Mouse (Mus musculus) urinary bladder, postnatal 14 days (tissue): Measurements from ENCODE around the gene Pigk.

Source experiments
- DNase-seq: peaks from one replicate; pipeline ENCODE4 v3.0.0; 2021; ENCODE audit warnings: low spot score

The Pigk gene

GRCm38 (mm10) chr3:152898906-152899305, 185.0 kb downstream of the Pigk start:
- no peak for DNase-seq

- DNase-seq: no peak
Observed at GRCm38 (mm10) chr3:152905026-152905425, 191.1 kb downstream of the Pigk start.

- DNase-seq: no peak
Observed at GRCm38 (mm10) chr3:152905800-152906199, 191.9 kb downstream of the Pigk start.

- DNase-seq: no peak
Observed at GRCm38 (mm10) chr3:152907087-152907486, 193.2 kb downstream of the Pigk start.

- DNase-seq: no peak
Observed at GRCm38 (mm10) chr3:152907683-152908082, 193.8 kb downstream of the Pigk start.

GRCm38 (mm10) chr3:152911578-152911977, 197.7 kb downstream of the Pigk start:
- no peak for DNase-seq

- no peak for DNase-seq
Observed at GRCm38 (mm10) chr3:152912216-152913101, 198.6 kb downstream of the Pigk start.

- no peak for DNase-seq
Observed at GRCm38 (mm10) chr3:152913150-152913549, 199.2 kb downstream of the Pigk start.

- no peak for DNase-seq
Observed at GRCm38 (mm10) chr3:152913625-152914024, 199.7 kb downstream of the Pigk start.

- no peak for DNase-seq
Observed at GRCm38 (mm10) chr3:152914376-152914775, 200.5 kb downstream of the Pigk start.

- no peak for DNase-seq
Observed at GRCm38 (mm10) chr3:152917579-152917978, 203.7 kb downstream of the Pigk start.

- no peak for DNase-seq
Observed at GRCm38 (mm10) chr3:152919101-152919500, 205.2 kb downstream of the Pigk start.

- no peak for DNase-seq
Observed at GRCm38 (mm10) chr3:152920365-152920764, 206.5 kb downstream of the Pigk start.

- DNase-seq: no peak
Observed at GRCm38 (mm10) chr3:152923530-152923929, 209.6 kb downstream of the Pigk start.

- no peak for DNase-seq
Observed at GRCm38 (mm10) chr3:152925364-152925763, 211.5 kb downstream of the Pigk start.

GRCm38 (mm10) chr3:152926166-152926565, 212.3 kb downstream of the Pigk start:
- DNase-seq: no peak

- no peak for DNase-seq
Observed at GRCm38 (mm10) chr3:152928287-152928975, 214.5 kb downstream of the Pigk start.

GRCm38 (mm10) chr3:152929256-152929787, 215.4 kb downstream of the Pigk start:
- no peak for DNase-seq

GRCm38 (mm10) chr3:152929788-152930281, 215.9 kb downstream of the Pigk start:
- DNase-seq: no peak

GRCm38 (mm10) chr3:152931354-152931753, 217.5 kb downstream of the Pigk start:
- DNase-seq: no peak

- no peak for DNase-seq
Observed at GRCm38 (mm10) chr3:152932096-152932495, 218.2 kb downstream of the Pigk start.

- no peak for DNase-seq
Observed at GRCm38 (mm10) chr3:152932544-152932943, 218.6 kb downstream of the Pigk start.

GRCm38 (mm10) chr3:152933737-152934136, 219.8 kb downstream of the Pigk start:
- no peak for DNase-seq
